Mouse (Mus musculus) G1E (cell line): ENCODE data around the gene Fgfr2.

ENCODE experiments used
- CTCF ChIP-seq: IDR thresholded peaks from 2 replicates; pipeline ENCODE4 v1.5.1; 2012; ENCODE audit warnings: low read depth, low read length, inconsistent platforms, mixed read lengths
- GATA1 ChIP-seq: IDR thresholded peaks from 2 replicates; pipeline ENCODE4 v1.6.1; 2012; ENCODE audit warnings: borderline replicate concordance, low read length, inconsistent platforms, mixed read lengths

GRCm38 (mm10) chr7:133112351-133112831 lies 10.8 kb downstream of the Fgfr2 start:
- TF ChIP-seq CTCF, result no peak
- TF ChIP-seq GATA1, result no peak
